Mouse (Mus musculus): ENCODE measurements around the gene Atp5d.

DNA sequence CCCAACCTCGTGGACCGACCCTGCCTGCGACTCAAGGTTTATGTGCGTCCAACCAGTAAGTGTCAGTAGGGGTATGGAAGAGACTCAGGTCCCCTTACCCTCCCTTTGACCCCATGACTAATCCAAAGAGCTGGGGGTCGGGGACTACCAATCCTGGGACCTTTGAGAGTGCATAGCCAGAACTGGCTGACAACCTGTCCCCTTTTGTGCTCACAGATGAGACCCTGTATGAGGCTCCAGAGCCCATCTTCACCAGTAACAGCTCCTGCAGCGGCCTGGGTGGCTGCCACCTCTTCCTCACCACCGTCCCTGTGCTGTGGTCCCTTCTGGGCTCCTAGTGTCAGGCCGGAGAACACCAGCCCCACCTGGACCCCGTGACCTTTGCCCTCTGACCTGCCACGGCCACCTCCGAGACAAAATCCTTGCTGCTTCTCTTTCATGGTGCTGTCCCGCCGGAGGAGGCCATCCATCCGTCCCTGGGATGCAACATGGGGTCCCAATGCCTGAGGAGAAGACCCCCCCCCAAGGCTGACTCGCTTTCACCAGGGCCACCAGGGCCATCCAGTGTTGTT lies 50.1 kb downstream of the Atp5d start:
- TF ChIP-seq CTCF (IDR thresholded peaks at IDR 0.05; ENCODE audit: extremely low read depth, insufficient read length, insufficient replicate concordance, low read depth, low read length): no peak
- no peak for TF ChIP-seq POLR2A (IDR thresholded peaks at IDR 0.05; ENCODE audit: low read depth, low read length)
